Mouse (Mus musculus): ENCODE data around the gene Ppp1r14d. TPM values are rescaled to one million over a fixed set of nuclear protein-coding genes. Genes with fewer than 3 reads are reported as not detected.

Ppp1r14d gene
- total RNA-seq (2012; rRNA removed) = 0.95 and 1.6 TPM in 2 replicates

DNA sequence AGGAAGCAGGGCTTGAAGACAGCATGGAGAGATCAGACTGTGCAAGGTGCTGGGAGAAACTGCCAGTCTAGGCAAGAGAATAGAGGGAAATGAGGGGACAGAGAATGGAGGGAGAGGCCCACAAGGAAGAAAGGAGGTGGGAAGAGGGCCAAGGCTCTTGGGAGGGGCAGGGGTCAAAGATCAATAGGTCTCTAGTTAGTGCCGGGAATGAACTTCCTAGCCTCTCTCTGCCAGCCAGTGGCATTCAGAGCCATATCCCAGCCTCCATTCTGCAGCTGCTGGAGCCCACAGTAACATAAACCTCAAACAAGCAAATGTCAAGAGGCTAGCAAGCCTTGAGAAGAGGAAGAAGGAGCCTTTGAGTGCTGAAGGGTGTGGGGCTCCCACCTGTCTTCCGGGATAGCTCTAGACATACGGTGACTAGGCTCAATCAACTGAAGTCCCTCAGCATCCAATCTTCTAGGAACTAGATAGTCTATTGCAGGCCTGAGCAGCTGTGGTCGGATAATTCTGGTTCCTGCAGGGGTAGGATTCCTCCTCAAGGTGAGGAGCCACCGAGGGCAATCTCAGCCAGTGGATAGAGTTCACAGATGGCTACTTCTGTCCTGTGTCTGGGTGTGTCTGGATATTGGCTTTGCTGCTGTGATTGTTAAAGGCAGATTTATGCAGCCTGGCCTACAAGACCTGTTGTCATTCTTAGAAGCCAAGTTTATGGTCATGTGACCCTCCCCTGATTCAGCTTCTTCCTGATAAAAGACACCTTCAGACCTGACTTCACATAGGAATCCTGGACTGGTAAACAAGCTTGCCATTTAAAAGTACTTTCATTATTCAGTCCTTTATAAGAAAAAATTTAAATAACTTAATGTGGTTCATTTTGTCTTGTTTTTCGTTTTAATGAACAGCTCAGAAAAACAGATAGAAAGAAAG is at the start of gene Ppp1r14d:
TSS of gene Ppp1r14d (minus strand) at position 132 of the 930 bp plus-strand sequence.
- no peaks in the 10 kb centered on the region for H3K9me3 ChIP-seq (ENCODE audit: control insufficient read depth, insufficient read depth, low read depth, low read length)
- TF ChIP-seq ZC3H11A (IDR thresholded peaks at IDR 0.05; ENCODE audit: borderline replicate concordance, low read depth, low read length) (no peak), HCFC1 (IDR thresholded peaks at IDR 0.05; ENCODE audit: borderline replicate concordance, insufficient read depth, low read length) (no peak)
- H3K36me3 ChIP-seq (ENCODE audit: control insufficient read depth, insufficient read depth, low read length, poor library complexity, severe bottlenecking) = no peaks in the 10 kb centered on the region
- peak within 1 kb of the TSS in 1 of 2 experiments; percentile 36; a peak in 1 of 4 replicates for H3K4me3 ChIP-seq (ENCODE audit: insufficient read depth in 1 of 2, low read depth in 1 of 2, low read length in 2 of 2, poor library complexity in 1 of 2, severe bottlenecking in 1 of 2)
- no peak within 1 kb of the TSS for H3K27ac ChIP-seq (ENCODE audit: insufficient read depth, low read depth, low read length, poor library complexity, severe bottlenecking)
- H3K9ac ChIP-seq (ENCODE audit: insufficient read depth, low read depth, low read length, poor library complexity, severe bottlenecking) = no peak within 1 kb of the TSS
- no peak for DNase-seq (ENCODE audit: low read depth, low spot score)
- in situ Hi-C loops (cut with MboI; ENCODE audit: low sequenced_read_pairs in 2 of 2, unreplicated experiment in 2 of 2) = no loop called here
- H3K4me1 ChIP-seq (ENCODE audit: control insufficient read depth in 2 of 2, insufficient read depth in 2 of 2, low read length in 2 of 2, poor library complexity in 1 of 2) = peaks cover 0 to 3% of the 10 kb centered on the region in 2 experiments; a peak in 3 of 4 replicates

DNA sequence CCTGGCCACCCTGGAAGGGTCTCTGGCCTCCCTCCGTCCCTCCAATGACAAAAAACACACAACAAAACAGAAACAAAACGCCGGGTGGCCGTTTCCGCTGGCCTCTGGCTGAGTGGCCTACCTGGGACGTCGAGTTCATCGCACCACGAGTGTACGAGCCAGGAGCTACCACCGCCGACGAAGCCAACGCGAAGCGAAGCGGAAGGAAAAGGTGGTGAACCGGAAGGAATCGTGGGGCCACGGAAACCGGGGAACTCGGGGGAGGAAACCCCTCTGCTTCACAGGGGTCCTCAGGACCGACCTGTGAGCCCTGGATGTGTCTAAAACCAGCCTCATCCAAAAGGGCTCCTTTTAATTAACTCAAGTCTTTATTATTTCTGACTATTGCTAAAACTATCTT is 48.1 kb upstream of the Ppp1r14d start:
- Histone ChIP-seq H3K27ac (ENCODE audit: insufficient read depth, low read depth, low read length, poor library complexity, severe bottlenecking) (no peak overlapping the region), H3K4me3 (ENCODE audit: insufficient read depth in 1 of 2, low read depth in 1 of 2, low read length in 2 of 2, poor library complexity in 1 of 2, severe bottlenecking in 1 of 2) (peak overlapping the region in 1 of 2 experiments; percentile 11; a peak in 1 of 4 replicates), H3K36me3 (ENCODE audit: control insufficient read depth, insufficient read depth, low read length, poor library complexity, severe bottlenecking) (no peaks in the 10 kb centered on the region), H3K4me1 (ENCODE audit: control insufficient read depth in 2 of 2, insufficient read depth in 2 of 2, low read length in 2 of 2, poor library complexity in 1 of 2) (peaks cover 0 to 7% of the 10 kb centered on the region in 2 experiments; a peak in 1 of 4 replicates), H3K9ac (ENCODE audit: insufficient read depth, low read depth, low read length, poor library complexity, severe bottlenecking) (no peak overlapping the region), H3K9me3 (ENCODE audit: control insufficient read depth, insufficient read depth, low read depth, low read length) (no peaks in the 10 kb centered on the region)
- no peak for TF ChIP-seq CHD2 (IDR thresholded peaks at IDR 0.05; ENCODE audit: low read depth, low read length)
- no peak for TF ChIP-seq ZNF384 (IDR thresholded peaks at IDR 0.05; ENCODE audit: low read depth, low read length)
- no peak for TF ChIP-seq MAFK (IDR thresholded peaks at IDR 0.05; ENCODE audit: insufficient read depth, low read depth, low read length)
- no peak for TF ChIP-seq HCFC1 (IDR thresholded peaks at IDR 0.05; ENCODE audit: borderline replicate concordance, insufficient read depth, low read length)
- TF ChIP-seq ZC3H11A (IDR thresholded peaks at IDR 0.05; ENCODE audit: borderline replicate concordance, low read depth, low read length) = no peak
- DNase-seq (ENCODE audit: low read depth, low spot score) = no peak
- in situ Hi-C loops (cut with MboI; ENCODE audit: low sequenced_read_pairs in 2 of 2, unreplicated experiment in 2 of 2) = no loop called here

DNA sequence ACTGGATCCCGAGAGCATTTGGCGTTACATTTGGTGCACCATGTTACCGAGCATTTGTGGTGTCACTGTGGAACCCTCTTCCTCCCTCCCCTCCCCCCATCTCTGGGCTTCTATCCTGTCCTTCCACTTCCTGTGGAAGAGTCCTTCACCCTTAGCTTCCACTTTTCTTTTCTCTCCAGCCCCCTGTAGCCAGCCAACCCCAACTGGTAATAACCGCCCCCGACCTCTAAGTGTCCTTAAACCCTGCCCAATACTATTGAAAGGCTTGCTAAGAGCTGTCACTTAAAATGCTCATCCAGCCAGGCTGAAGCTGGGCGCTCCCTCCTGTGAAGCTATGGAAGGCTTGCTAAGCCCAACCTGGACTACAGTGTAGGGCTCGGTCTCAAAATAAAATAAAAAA is 47.2 kb upstream of the Ppp1r14d start:
- H3K36me3 ChIP-seq (ENCODE audit: control insufficient read depth, insufficient read depth, low read length, poor library complexity, severe bottlenecking) = no peaks in the 10 kb centered on the region
- no peak for DNase-seq (ENCODE audit: low read depth, low spot score)
- H3K4me1 ChIP-seq (ENCODE audit: control insufficient read depth in 2 of 2, insufficient read depth in 2 of 2, low read length in 2 of 2, poor library complexity in 1 of 2) = peaks cover 0 to 7% of the 10 kb centered on the region in 2 experiments; a peak in 1 of 4 replicates
- H3K4me3 ChIP-seq (ENCODE audit: insufficient read depth in 1 of 2, low read depth in 1 of 2, low read length in 2 of 2, poor library complexity in 1 of 2, severe bottlenecking in 1 of 2) = no peak overlapping the region
- H3K9ac ChIP-seq (ENCODE audit: insufficient read depth, low read depth, low read length, poor library complexity, severe bottlenecking) = no peak overlapping the region
- in situ Hi-C loops (cut with MboI; ENCODE audit: low sequenced_read_pairs in 2 of 2, unreplicated experiment in 2 of 2) = no loop called here
- TF ChIP-seq MAFK (IDR thresholded peaks at IDR 0.05; ENCODE audit: insufficient read depth, low read depth, low read length) = no peak
- TF ChIP-seq CHD2 (IDR thresholded peaks at IDR 0.05; ENCODE audit: low read depth, low read length) = no peak
- no peak for TF ChIP-seq HCFC1 (IDR thresholded peaks at IDR 0.05; ENCODE audit: borderline replicate concordance, insufficient read depth, low read length)
- TF ChIP-seq ZC3H11A (IDR thresholded peaks at IDR 0.05; ENCODE audit: borderline replicate concordance, low read depth, low read length) = no peak
- TF ChIP-seq ZNF384 (IDR thresholded peaks at IDR 0.05; ENCODE audit: low read depth, low read length) = no peak
- no peaks in the 10 kb centered on the region for H3K9me3 ChIP-seq (ENCODE audit: control insufficient read depth, insufficient read depth, low read depth, low read length)
- no peak overlapping the region for H3K27ac ChIP-seq (ENCODE audit: insufficient read depth, low read depth, low read length, poor library complexity, severe bottlenecking)

DNA sequence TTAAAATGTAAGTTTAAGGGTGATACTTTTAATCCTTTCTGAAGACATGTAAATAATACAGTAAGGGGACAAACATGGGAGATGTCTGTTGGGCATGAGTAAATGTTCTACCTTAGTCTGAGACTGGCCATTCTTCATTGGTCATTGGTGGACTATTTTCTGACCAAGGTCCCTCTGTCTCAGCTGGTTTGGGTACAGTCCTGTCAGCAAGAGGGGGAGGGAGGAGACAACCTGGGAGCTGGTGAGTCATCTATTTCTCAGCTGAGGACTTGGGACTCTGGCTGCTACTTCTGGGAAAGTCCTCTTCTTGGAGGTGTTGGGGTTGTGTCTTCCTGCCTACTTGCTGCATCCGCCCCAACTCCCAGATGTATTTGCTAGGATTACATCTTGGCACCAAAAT is 44.4 kb upstream of the Ppp1r14d start:
- no peak overlapping the region for H3K4me3 ChIP-seq (ENCODE audit: insufficient read depth in 1 of 2, low read depth in 1 of 2, low read length in 2 of 2, poor library complexity in 1 of 2, severe bottlenecking in 1 of 2)
- H3K9ac ChIP-seq (ENCODE audit: insufficient read depth, low read depth, low read length, poor library complexity, severe bottlenecking) = no peak overlapping the region
- peaks cover 0 to 10% of the 10 kb centered on the region in 2 experiments; a peak in 1 of 4 replicates for H3K4me1 ChIP-seq (ENCODE audit: control insufficient read depth in 2 of 2, insufficient read depth in 2 of 2, low read length in 2 of 2, poor library complexity in 1 of 2)
- no peaks in the 10 kb centered on the region for H3K36me3 ChIP-seq (ENCODE audit: control insufficient read depth, insufficient read depth, low read length, poor library complexity, severe bottlenecking)
- no peak for TF ChIP-seq CHD2 (IDR thresholded peaks at IDR 0.05; ENCODE audit: low read depth, low read length)
- TF ChIP-seq ZNF384 (IDR thresholded peaks at IDR 0.05; ENCODE audit: low read depth, low read length) = no peak
- no peak for TF ChIP-seq ZC3H11A (IDR thresholded peaks at IDR 0.05; ENCODE audit: borderline replicate concordance, low read depth, low read length)
- TF ChIP-seq MAFK (IDR thresholded peaks at IDR 0.05; ENCODE audit: insufficient read depth, low read depth, low read length) = no peak
- TF ChIP-seq HCFC1 (IDR thresholded peaks at IDR 0.05; ENCODE audit: borderline replicate concordance, insufficient read depth, low read length) = no peak
- in situ Hi-C loops (cut with MboI; ENCODE audit: low sequenced_read_pairs in 2 of 2, unreplicated experiment in 2 of 2) = no loop called here
- no peaks in the 10 kb centered on the region for H3K9me3 ChIP-seq (ENCODE audit: control insufficient read depth, insufficient read depth, low read depth, low read length)
- no peak for DNase-seq (ENCODE audit: low read depth, low spot score)
- H3K27ac ChIP-seq (ENCODE audit: insufficient read depth, low read depth, low read length, poor library complexity, severe bottlenecking) = no peak overlapping the region
